Mouse (Mus musculus) spleen, adult 18-20 months (tissue): Measurements from ENCODE around the gene Hs3st4.

Experiments used
- DNase-seq, 2 experiments: peaks; one replicate each; pipeline ENCODE4 v3.0.0; 2022; ENCODE audit warnings: mixed read lengths in 2 of 2

The Hs3st4 gene

DNA sequence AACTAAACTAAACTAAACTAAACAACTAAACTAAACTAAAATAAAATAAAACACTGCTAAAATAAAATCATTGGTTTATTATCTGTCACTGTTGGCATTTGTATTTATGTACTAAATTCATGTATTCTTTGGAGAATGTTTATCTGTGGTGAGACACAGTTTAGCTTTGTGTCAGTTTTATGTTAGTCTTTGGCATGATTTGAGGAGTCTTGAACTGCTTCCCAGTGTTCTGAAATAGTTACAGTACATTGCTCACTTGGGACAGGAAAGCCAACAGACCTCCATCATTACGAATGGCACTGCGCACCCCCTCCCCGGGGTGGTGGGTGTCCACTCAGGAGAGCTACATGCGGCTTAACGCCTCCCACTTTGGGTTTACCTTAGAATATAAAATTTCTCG is 158.6 kb downstream of the Hs3st4 start:
- DNase-seq, result no peak

DNA sequence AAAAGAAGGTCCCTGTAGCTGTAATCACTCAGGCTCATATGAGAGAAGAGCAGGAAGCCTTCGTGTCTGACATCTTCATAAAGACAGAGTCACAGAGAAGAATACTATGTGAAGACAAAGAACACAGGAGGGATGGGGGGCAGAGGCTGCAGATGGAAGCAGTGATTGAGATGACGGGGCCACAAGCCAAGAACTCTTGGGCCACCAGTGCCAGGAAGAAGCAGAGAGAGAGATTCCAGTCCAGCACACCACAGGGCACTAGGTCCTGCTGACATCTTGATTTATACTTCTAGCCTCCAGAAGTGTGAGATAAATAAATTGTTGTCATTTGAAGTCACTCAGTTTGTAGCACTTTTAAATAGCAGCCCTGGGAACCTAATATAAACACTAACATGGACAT is 168.2 kb downstream of the Hs3st4 start:
- no peak for DNase-seq

- no peak for DNase-seq
These were observed 180.6 kb downstream of the Hs3st4 start for GRCm38 (mm10) chr7:124163301-124163700.

GRCm38 (mm10) chr7:124166229-124166628 is 183.6 kb downstream of the Hs3st4 start:
- DNase-seq, result no peak

DNA sequence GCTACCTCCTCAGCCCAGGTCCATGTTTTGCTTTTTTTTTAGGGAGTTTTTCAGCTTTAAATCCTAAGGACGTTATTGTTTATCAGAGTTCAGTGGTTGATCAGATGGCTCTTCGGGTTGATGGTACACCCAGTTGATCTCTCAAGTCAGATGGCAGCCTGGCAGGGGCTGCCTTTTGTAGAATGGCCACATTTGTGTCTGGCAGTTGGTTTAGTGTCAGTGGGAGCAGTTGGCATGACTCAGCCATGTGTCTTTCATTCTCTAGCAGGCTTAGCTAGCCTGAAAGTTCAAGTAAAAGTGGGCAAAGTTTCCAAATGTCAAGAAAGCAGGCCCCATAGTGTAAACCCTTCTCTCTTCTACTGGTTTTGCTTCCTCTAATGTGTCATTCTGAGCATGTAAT is 186.1 kb downstream of the Hs3st4 start:
- DNase-seq, result no peak

GRCm38 (mm10) chr7:124170001-124170400 is 187.3 kb downstream of the Hs3st4 start:
- no peak for DNase-seq

GRCm38 (mm10) chr7:124171992-124172391 is 189.3 kb downstream of the Hs3st4 start:
- no peak for DNase-seq

DNA sequence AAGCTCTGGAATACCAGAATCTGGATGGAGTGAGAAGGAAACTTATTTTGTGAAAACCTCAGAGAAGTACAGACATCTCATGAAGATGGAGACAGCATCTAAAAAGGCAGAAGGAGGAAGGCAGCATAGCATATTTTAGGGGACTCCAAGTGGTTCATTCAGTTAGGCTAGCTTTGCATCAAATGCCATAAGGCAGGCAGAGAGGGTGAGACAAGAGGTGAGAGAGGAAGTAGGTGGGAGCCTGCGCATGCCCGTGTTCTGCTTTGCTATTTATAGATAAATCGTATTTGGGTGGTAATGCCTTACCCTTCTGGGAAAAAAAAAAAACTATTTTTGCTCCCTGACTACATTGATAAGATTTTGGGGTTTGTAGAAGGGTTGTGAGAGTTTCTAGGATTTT is 198.3 kb downstream of the Hs3st4 start:
- DNase-seq, result no peak

DNA sequence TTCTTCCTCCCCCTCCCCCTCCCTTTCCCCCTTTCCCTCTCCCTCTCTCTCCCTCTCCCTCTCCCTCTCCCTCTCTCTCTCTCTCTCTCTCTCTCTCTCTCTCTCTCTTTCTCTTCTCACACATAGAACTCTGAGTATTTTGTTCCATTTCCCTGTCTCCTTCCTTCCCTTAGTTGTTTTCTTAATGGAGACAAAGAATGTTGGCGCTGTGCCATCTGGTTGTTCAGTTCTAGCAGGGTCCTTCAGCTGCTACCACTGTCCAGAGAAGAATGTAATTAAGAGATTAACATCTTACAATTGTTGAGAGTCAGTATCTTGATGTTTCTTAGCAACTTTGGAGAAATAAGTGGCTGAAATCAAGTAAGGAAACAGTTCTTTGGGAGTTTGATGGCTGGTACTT is 202.0 kb downstream of the Hs3st4 start:
- DNase-seq, result no peak

DNA sequence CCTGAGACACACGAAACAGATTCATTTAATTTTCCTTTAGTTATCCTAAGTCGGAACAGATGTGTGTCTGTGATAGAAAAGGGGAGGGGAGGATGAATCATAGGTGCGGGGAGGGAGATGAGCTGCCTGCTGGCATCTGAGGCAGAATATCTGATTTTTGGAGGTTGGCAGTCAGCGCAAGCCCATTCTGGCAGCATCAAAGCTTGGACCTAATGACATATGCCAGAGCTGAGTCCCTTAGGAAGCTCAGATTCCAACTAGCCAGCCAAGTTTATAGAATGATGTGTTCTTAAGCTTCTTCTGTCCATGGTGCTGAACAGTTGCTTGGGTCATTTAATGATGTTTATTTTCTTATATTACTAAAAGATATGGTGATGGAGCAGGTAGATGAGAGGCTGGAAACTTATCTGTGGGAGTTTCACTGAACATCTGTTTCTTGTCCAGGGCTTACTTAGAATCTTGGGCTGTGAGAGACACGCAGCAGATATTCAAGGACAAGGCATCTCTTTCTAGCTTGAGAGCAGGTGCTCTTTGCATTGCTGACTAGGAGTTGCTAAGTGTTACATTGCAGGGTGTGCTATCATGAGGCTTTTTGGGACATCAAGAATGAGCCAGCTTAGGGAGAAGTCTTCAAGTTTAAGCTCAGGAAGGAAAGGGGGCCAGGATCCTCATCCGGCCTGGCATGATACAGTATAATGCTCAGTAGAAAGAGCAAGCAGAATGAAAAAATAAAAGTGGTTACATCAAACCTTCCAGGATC is 216.3 kb downstream of the Hs3st4 start:
- DNase-seq, result no peak

- DNase-seq, result no peak
These were observed 234.3 kb downstream of the Hs3st4 start for GRCm38 (mm10) chr7:124216921-124217320.

- no peak for DNase-seq
These were observed 237.9 kb downstream of the Hs3st4 start for GRCm38 (mm10) chr7:124220556-124220955.

- DNase-seq, result no peak
These were observed 255.4 kb downstream of the Hs3st4 start for GRCm38 (mm10) chr7:124237896-124238670.

GRCm38 (mm10) chr7:124239903-124240647 is 257.4 kb downstream of the Hs3st4 start:
- DNase-seq, result no peak

DNA sequence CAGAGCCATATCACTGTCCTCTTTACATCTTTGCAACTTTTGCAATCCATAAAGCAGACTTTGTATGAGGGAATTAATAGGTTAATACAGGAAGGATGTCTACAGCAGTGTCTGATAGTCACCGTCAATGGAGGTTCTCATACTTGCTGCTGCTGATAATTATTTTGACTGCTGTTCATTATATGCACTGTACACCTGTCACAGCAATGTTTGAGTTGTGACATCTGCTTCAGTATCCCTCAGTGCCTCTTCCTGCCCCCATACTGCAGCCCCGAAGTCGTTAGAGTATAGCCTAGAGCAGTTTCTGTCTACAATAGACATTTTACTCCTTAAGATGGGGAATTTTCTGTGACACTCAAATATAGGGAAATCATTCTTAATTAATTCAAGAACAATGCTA is 267.2 kb downstream of the Hs3st4 start:
- no peak for DNase-seq

DNA sequence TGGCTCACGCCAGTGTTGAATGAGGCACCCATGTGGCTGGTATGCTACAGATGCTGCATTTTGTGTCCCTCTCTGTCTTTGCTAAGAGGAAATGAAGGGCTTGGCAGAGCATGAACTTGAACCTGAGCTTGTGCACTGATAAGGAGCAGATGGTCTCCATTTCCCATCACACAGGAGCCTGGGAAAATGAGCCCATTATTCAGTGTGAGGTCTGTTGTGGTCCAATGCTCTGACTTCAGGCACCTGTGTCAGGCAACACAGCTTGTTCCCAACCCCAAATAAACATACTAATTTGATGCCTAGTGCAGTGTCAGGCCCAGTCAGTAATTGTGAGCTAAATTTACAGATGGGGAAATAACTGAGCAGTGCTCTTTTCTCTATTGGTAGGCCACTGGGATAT is 267.9 kb downstream of the Hs3st4 start:
- DNase-seq, result no peak

DNA sequence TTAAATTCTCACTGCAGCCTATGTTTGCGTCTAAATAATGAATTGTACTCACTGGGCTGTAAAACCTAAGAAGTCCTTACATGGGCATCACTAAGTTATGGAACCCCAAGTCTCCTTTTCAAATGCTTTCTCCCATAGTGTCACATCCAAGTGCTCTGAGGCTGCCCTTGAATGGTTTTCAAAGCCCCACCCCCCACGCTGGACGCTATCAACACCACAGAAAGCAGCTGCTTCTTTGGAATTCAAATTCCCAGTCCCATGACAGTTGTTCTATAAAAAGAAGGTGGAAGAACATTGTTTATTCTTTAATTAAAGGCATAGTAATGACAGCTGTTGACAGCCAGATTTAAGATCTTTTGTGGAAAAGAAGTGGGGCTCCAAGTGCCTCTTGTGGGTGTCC is 275.8 kb downstream of the Hs3st4 start:
- no peak for DNase-seq

DNA sequence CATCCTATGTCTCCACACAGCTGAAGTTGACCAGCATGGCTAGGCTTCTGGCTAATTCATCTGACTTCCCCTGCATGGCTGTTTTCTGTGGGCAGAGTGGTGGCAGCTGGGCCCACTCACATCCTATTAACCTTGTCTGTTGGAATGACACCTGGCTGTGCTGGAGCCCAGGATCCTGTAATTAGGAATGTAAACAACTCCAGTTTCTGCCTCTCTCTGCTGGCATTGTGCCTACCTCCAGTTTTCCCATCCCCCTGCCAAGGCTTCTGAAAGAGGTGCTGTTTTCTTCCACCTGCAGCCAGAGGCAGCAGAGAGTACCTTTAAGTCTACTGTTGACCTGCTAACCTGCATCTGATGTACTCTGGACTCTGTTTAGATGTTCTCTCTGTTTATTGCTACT is 288.1 kb downstream of the Hs3st4 start:
- DNase-seq, result no peak

DNA sequence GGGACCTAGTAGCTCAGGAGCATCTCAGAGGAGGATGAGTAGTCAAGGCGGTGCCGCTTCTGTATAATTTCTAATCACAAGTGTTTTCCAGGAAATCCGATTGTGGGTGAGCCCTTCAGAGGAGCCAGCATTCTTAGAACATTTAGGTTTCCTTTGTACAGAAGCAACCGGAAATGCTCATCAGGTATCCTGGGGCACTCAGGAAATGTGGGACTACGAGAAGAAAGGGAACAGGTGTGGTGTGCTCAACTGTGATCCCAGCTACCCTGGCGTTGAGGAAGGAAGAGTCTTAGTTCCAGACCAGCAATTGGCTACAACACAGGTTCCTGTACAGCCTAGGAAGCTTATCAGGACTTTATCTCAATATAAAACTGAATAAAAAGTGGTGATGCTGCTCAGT is 307.2 kb downstream of the Hs3st4 start:
- DNase-seq, result no peak

- DNase-seq, result no peak
These were observed 336.8 kb downstream of the Hs3st4 start for GRCm38 (mm10) chr7:124319451-124319850.

DNA sequence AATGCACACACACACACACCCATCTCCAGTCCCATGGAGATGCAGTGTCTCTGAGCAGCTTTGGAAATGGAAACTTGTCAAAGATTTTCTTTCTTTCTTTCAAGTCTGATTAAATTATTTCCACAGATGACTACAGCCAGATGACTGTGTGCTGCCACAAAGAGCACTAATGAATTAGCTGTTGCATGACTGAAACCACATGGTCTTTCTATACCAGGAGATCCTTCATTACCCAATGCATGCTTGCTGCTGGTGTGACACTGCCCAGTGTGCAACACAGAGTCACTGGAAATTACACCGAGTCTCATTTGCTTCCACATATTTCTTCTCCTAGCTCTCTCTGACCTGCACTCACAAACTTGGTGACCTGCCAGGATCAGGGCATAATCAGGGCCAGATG is 353.0 kb downstream of the Hs3st4 start:
- DNase-seq, result no peak

- no peak for DNase-seq
These were observed 358.8 kb downstream of the Hs3st4 start for GRCm38 (mm10) chr7:124341510-124341909.

GRCm38 (mm10) chr7:124347218-124348017 is 364.7 kb downstream of the Hs3st4 start:
- DNase-seq, result no peak
